Mouse (Mus musculus) inflammation-experienced regulatory T-cells, adult 6 months (primary cell): Measurements from ENCODE around the gene Faim2. TPM values are rescaled to one million over a fixed set of nuclear protein-coding genes. Genes with fewer than 3 reads are reported as not detected.

Experiments
- ATAC-seq: one replicate; pipeline ENCODE4 v1.8.0; 2017
- polyA plus RNA-seq, 3 experiments: library from polyadenylated mRNA; unstranded; fragments of 100-300 nt; shearing (Covaris generic); gene quantifications; one replicate each; pipeline ENCODE4 v1.2.1; 2017

The Faim2 gene
- polyA plus RNA-seq, result under 1 TPM in 2 of 3 experiments, not detected in 1; 0.03 to 0.15 TPM

GRCm38 (mm10) chr15:99527629-99528353, at the start of gene Faim2:
Gene Faim2, minus strand, starts transcription at chr15:99528165.
- no peak for ATAC-seq

- no peak for ATAC-seq
Measured at GRCm38 (mm10) chr15:99569123-99569522, 41.2 kb upstream of the Faim2 start.

DNA sequence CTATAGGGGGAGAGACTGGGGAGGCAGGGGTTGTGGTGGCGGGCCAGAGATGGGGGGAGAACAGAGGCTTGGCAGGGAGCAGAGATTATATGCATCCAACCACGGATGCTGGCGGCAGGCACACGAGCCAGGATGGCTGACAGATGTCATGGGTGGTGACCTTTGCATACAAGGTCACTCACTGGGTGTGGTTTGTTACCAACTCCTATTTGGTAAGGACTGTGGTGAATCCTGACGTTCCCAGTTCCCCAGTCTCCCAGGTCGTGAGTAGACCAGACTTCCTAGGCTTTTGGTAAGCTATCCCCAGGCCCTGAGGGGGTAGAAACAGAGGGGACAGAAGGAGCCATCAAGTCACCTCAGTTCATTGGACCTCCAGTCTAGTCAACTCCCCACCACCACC, 40.7 kb upstream of the Faim2 start:
- ATAC-seq, result no peak

DNA sequence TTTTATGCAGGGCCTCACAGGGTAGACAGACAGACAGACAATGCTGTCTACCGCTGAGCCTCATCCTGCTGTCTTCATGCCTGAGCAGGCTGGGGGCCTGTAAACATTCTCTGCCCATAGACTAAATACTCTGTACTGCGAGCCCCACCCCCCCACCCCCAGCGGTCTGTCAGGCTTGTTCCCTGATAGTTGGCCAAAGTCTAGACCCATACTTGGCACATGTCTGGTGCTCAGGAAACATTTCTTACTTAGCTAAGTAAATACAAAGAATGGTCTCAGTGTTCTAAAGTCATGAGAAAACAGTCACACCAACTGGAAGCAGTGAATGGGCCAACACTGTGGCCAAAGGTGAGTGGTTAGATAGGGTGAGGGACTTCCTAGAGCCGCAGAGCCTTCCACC, 39.4 kb upstream of the Faim2 start:
- ATAC-seq, result no peak

DNA sequence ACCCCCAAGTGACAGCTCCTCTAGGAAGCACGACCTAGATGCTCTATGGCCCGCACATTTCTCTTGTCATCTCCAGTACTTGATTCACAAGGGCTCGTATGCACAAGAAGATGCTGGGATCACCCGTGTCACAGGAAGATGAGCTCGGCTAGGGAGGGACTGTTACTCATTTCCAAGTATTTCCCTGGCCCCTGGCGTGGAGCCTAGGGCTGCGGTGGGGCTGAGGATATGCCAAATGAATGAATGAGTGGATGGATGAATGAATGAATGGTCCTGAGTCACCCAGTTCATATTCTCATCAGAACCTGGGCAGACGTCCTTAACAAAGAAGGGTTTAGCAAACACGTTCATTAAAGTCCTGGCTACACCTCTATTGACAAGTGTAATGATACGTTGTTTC, 32.3 kb upstream of the Faim2 start:
- no peak for ATAC-seq

GRCm38 (mm10) chr15:99558947-99559346, 31.0 kb upstream of the Faim2 start:
- ATAC-seq, result no peak

GRCm38 (mm10) chr15:99553767-99554166, 25.8 kb upstream of the Faim2 start:
- ATAC-seq, result no peak

DNA sequence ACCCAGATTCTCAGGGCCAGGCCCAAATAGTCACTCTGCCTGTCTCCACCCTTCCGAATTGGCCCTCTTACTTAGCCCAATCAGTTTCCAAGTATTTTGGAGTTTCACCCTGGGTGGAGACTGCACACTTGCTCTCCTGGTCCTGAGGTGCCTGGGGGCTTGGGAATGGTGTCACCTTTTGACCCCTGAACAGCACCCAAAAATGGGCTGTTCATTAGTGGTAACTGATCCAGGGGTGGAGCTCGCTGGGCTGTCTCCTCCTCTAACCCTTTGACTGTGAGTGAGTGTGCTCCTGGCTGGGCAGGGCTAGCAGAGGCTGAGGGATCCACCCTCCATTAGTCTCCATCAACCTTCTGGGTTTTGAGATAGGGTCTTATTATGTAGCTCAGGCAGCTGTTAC, 21.9 kb upstream of the Faim2 start:
- no peak for ATAC-seq

GRCm38 (mm10) chr15:99547732-99548131, 19.8 kb upstream of the Faim2 start:
- ATAC-seq, result no peak

DNA sequence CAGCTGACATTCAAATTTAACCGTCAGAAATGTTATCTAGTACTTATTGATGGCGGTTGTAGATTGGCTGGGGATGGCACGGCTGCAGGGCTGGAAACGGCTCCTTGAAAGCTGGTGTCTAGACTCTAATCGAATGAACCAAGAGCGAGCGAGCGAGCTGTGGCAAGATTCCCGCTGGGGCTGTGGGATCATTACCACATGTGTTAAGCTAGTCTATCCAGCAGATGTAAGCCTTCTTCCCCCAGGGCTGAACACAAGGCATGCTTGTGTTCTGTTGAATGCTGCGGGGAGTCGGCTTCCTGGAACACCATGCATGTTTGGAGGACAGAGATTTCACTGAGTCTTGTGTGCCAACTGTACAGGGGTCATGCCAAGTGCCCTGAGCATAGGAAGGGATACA, 18.6 kb upstream of the Faim2 start:
- no peak for ATAC-seq

GRCm38 (mm10) chr15:99544047-99544446, 16.1 kb upstream of the Faim2 start:
- ATAC-seq, result no peak

GRCm38 (mm10) chr15:99539891-99540290, 11.9 kb upstream of the Faim2 start:
- no peak for ATAC-seq

DNA sequence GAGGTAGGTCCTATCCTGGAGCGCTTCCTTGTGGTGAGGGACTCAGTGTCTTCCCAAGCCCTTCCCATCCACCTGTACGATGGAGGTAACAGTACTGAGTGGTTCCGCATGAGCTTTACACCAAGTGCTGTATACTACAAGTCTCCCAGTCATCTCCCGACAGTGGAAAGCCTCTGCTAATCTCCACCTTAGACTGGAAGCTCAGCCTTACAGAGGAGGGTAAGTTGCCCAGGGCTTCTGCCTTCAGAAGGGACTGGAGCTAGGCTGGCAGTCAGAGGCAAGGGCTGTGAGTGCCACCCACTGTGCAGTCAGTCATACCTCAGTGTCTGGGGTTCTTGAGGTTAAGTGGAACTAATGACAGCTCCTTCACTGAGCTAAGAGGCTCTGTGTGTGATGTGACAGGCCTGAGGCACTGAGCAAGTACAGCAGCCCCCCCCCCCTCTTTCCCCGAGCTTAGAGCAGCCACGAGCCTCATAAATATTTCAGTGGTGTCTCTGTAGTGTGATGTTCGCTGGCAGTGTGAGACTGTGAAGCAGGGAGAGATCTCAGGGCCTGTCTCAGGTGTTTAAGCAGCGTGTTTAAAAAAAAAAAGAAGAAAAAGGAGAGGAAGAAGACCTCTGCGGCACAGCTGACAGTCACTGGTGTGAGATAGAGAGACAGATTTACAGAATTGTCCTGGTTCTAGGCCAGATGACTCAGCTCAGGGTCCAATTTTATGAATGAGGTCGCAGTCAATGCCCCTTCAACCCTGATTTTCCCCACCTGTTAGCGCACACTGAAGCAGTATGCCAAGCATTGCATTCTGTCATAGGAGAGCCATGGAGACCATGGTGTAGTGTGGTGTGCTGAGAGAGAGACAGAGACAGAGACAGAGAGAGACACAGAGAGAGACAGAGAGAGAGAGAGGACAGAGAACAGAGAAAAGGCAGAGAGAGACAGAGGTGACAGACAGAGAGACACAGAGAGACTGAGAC, 9.2 kb upstream of the Faim2 start:
- no peak for ATAC-seq

- no peak for ATAC-seq
Measured at GRCm38 (mm10) chr15:99532023-99532422, 4.1 kb upstream of the Faim2 start.

DNA sequence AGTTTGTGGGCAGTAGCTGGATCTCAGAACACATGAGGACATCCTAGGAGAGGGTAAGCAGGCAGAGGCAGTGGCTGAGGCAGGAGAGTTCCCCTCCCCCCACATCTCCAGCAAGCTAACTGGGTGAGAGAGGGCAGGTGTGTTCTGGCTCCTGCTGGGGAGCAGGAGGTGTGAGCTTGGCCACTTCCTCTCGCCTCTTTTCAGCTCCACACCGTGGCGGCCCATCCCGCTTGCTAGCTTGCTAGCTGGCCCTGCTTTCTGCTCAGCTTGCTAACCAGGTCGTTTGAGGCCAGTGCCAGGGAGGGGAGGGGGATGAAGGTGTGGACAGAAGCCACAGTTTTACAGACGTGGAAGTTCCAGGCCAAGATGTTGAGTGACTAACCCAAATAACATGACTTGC, 3.2 kb upstream of the Faim2 start:
- ATAC-seq, result no peak

DNA sequence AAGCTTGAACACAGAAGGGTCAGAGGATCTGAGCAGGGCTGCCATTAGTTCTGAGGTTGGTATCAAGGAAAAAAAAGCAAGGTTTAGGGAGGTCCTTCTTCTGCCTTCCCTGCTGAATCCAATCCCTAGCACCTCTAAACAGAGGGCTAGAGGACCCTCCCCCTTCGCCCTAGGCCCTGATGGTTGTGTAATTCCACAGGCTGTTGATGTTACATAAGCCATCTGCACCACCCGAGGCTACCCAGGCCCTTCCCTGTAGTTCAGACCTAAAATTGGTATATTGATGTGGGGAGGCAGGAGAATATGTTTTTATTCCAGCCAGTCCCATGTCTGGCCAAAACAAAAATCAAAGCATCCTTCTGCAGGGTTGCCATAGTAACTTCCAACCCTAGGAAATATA, 1.3 kb downstream of the Faim2 start:
- no peak for ATAC-seq

GRCm38 (mm10) chr15:99520306-99520705, 7.7 kb downstream of the Faim2 start:
- no peak for ATAC-seq

DNA sequence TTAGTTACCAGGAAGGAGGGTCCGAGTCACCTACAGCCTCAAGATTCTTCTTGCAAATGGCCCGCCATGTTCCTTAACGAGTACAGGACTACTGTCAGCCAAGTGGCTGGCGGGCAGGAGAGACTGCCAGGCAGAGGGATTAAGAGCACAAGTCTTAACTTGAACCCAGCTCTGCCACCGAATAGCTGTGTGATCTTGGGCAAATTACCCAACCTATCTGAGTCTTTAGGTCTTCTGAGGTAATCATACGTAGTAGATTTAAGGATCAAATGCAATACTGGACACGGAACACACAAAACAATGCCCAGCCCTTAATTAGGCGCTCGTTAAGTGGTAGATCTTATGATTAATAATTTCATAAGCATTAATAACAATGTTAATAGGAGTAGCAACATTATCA, 8.3 kb downstream of the Faim2 start:
- ATAC-seq, result no peak

DNA sequence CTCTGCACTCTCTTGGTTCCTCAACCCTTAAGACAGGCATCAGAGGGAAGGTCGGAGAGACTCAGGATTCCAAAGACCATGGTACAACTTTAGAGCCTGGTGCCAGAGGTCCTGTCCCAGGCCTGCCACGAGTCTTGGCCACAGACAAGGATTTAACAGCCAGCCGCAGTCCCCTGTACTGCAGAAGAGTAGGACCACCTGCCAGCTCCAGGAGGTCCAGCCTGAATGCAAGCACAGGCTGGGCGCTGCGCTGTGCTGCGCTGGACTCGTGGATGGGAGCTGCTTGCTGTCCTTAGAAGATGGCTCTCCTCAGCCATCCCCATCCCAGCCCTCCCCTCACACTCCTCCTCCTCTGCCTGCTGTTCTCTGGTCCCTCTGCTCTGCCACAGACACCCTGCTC, 10.2 kb downstream of the Faim2 start:
- ATAC-seq, result no peak

DNA sequence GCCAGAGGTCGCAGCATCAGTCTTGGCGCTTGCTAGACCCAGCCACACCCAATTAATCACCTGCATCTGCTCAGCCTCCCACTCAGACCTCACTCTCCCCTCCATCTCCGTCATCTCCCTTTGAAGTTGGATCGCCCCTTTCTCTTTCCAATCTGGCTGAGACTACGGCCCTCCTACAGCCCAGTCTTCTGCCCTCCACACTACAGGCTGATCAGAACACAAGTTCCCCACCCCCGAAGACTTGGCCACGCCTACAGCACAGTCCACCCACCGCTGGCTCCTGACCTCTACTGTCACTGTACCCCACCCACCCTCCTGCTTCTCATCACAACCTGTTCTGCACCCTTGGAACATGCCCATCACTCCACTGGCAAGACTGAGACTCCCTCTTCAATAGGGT, 11.2 kb downstream of the Faim2 start:
- no peak for ATAC-seq

DNA sequence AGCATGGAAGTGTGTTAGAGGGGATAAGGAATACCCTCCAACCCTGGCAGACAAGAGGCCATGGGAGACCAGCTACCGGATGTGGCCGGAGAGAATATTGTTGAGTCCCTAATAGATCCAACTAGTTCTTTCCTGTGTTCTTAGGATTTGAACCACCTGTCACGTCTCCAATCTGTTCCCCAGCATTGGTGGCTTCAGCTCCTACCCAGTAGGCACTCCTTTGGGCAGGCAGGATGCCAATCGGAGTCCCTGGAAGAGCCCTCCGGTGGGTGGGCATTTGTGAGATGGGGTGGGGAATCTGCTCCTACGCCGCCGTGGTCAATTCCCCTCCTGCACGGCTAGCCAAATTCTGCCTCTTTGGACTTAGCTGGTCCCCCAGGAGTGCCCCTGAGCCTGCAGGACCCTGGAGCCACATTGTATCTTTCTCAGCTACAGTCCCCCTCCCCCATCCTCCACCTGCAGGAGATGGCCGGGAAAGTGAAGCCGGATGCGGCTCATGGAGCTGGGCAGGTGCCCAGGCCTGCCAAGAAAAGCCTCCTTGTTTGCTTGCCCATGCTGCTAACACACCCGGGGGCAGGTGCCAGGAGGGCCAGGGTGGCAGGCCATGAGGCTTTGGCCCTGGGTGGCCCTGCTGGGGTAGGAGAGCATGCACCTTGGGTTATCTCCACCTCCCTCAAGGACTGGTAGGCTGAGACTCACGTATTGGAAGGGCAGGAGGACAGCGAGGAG, 16.0 kb downstream of the Faim2 start:
- no peak for ATAC-seq

DNA sequence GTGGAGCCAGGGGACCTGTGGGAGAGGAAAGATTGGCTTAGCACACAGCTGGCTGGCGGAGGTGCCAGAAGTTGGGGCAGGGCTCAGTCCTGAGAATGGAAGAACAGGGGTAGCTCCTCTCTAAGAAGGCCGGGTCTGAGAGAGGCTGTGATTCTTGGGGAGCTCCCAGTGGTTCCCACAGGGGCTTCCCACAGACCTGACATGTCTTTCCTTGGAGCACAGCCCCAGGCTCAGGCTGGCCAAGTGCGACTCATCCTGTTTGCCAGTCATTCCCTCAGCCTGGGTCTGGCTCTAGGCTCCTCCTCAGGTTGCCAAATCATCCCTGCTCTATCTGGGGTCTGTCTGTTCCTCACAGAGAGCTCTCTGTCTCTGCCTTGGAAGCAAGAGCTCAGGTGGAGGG, 17.3 kb downstream of the Faim2 start:
- no peak for ATAC-seq

DNA sequence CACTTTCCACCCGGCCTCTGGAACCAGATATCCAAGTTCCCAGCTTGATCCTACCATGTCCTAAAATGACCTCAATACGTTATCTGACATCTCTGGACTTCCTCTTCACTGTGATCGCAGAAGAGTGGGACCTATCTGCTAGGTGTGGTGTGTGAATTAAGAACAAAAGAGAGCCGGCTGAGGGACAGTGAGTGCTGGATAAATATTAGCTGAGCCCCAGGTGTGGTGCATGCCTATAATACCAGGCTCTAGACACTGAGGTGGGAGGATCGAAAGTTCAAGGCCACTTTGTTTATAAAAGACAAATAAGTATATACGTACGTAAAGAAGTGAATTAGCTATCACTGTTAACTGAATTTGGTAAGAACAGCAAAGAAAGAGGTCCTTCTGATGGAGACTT, 18.1 kb downstream of the Faim2 start:
- no peak for ATAC-seq
